9 mouse cellular contexts compared by ENCODE assay signal in the genomic region with DNA sequence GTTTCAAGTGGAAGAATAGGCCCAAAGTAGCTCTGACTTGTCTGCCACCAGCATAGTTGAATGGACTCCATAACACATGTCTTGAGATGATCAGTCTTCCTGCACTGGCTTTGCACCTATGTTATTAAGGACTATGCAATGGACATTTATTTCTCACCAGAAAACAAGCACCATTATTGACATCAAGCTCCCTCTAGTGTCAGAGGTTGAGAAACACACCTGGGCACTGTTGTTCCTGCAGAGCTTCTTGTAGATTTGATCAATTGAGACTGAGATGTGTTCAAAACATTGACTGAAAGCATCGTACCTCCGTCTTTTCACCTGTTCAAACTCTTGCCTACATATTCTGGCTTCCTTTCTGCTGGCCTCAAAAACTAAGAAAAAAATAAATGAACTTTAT. TPM values are rescaled to one million over a fixed set of nuclear protein-coding genes. Genes with fewer than 3 reads are reported as not detected.
A peak's percentile ranks its signal among the peaks of the same experiment; 100 is the strongest.
DNase-seq lines count a peak whose midpoint lies in the region; ATAC-seq and TF ChIP-seq lines count a peak whose summit lies in the region.
"Had no signal": no experiment of that assay in that cellular context is flagged by ENCODE, and none has a peak within 500 bp of the region (broad histone marks: within the 10 kb centered on the region; RNA-seq: fewer than 3 reads in every experiment).

No protein-coding gene starts in this region.

- H3K4me1 ChIP-seq in forebrain, embryonic 10.5 days = no peaks in the 10 kb centered on the region
- no peaks in the 10 kb centered on the region for H3K4me1 ChIP-seq in forebrain, embryonic 16.5 days (replicated peaks; ENCODE audit: control insufficient read depth, insufficient read depth, low read length)
- H3K4me1 ChIP-seq in cerebellum, adult 2 months (ENCODE audit: control insufficient read depth, insufficient read depth, low read length) = no peaks in the 10 kb centered on the region
- H3K4me1 ChIP-seq in hindbrain, postnatal 0 days (ENCODE audit: insufficient read depth, low read length) = no peaks in the 10 kb centered on the region
- no peaks in the 10 kb centered on the region for H3K4me1 ChIP-seq in liver, postnatal 0 days (ENCODE audit: insufficient read depth)

- H3K9me3 ChIP-seq in forebrain, embryonic 10.5 days = no peaks in the 10 kb centered on the region
- no peaks in the 10 kb centered on the region for H3K9me3 ChIP-seq in forebrain, embryonic 16.5 days (ENCODE audit: control insufficient read depth, low read length)
- H3K9me3 ChIP-seq in hindbrain, postnatal 0 days (ENCODE audit: low read length) = no peaks in the 10 kb centered on the region
- H3K9me3 ChIP-seq in liver, postnatal 0 days (ENCODE audit: low read length) = no peaks in the 10 kb centered on the region

- no peak for TF ChIP-seq EP300 in liver, postnatal 0 days (IDR thresholded peaks at IDR 0.05; ENCODE audit: low read depth)

- H3K9ac ChIP-seq in forebrain, embryonic 16.5 days (replicated peaks; ENCODE audit: low read depth, low read length) = no peak overlapping the region
- H3K9ac ChIP-seq in hindbrain, postnatal 0 days (replicated peaks; ENCODE audit: low read length) = no peak overlapping the region
- H3K9ac ChIP-seq in liver, postnatal 0 days (replicated peaks) = no peak overlapping the region

- peak; percentile 31 for DNase-seq in forebrain, embryonic 10.5 days (ENCODE audit: extremely low spot score, low spot score)
- peak; percentile 7 for DNase-seq in ovary, adult 18-20 months (ENCODE audit: low spot score)
- no peak for DNase-seq in ovary, postnatal 10 days (ENCODE audit: low spot score)
- DNase-seq in cerebellum, adult 2 months = peak; percentile 37 to 57
- peak; percentile 81 for DNase-seq in hindbrain, postnatal 0 days (ENCODE audit: low spot score)
- DNase-seq in liver, postnatal 0 days = peak; percentile 27
- peak; percentile 53 for DNase-seq in thymus, postnatal 14 days

- TF ChIP-seq CTCF in cerebellum, adult 2 months (IDR thresholded peaks at IDR 0.05; ENCODE audit: borderline replicate concordance, insufficient read depth, low read depth, low read length) = peak; percentile 47; the same call in 1 of the 2 replicates
- TF ChIP-seq CTCF in hindbrain, postnatal 0 days (IDR thresholded peaks at IDR 0.05; ENCODE audit: low read depth) = peak; percentile 82
- TF ChIP-seq CTCF in liver, postnatal 0 days (IDR thresholded peaks at IDR 0.05; ENCODE audit: low read depth) = peak; percentile 84

- H3K4me3 ChIP-seq in forebrain, embryonic 10.5 days = no peak overlapping the region
- no peak overlapping the region for H3K4me3 ChIP-seq in forebrain, embryonic 16.5 days (replicated peaks; ENCODE audit: low read length)
- H3K4me3 ChIP-seq in cerebellum, adult 2 months (replicated peaks; ENCODE audit: insufficient read depth, low read depth, low read length) = no peak overlapping the region
- H3K4me3 ChIP-seq in hindbrain, postnatal 0 days (ENCODE audit: low read length) = no peak overlapping the region
- H3K4me3 ChIP-seq in liver, postnatal 0 days (ENCODE audit: low read depth, low read length) = no peak overlapping the region

- no peaks in the 10 kb centered on the region for H3K27me3 ChIP-seq in forebrain, embryonic 10.5 days (ENCODE audit: poor library complexity, severe bottlenecking)
- peaks cover 6% of the 10 kb centered on the region; the same call in 1 of the 2 replicates for H3K27me3 ChIP-seq in forebrain, embryonic 16.5 days (replicated peaks; ENCODE audit: control insufficient read depth, insufficient read depth, low read length)
- no peaks in the 10 kb centered on the region for H3K27me3 ChIP-seq in cerebellum, adult 2 months (ENCODE audit: control insufficient read depth, insufficient read depth, low read length)
- no peaks in the 10 kb centered on the region for H3K27me3 ChIP-seq in hindbrain, postnatal 0 days (ENCODE audit: insufficient read depth, low read length)
- no peaks in the 10 kb centered on the region for H3K27me3 ChIP-seq in liver, postnatal 0 days (ENCODE audit: insufficient read depth, low read length)

- no peak overlapping the region for H3K4me2 ChIP-seq in forebrain, embryonic 16.5 days (ENCODE audit: low read length)
- no peak overlapping the region for H3K4me2 ChIP-seq in hindbrain, postnatal 0 days (ENCODE audit: low read depth, low read length)
- H3K4me2 ChIP-seq in liver, postnatal 0 days (ENCODE audit: low read depth, low read length) = no peak overlapping the region

- ATAC-seq in forebrain, embryonic 16.5 days = no peak
- ATAC-seq in hindbrain, postnatal 0 days = no peak
- no peak for ATAC-seq in liver, postnatal 0 days

- no peaks in the 10 kb centered on the region for H3K36me3 ChIP-seq in forebrain, embryonic 10.5 days (replicated peaks)
- no peaks in the 10 kb centered on the region for H3K36me3 ChIP-seq in forebrain, embryonic 16.5 days (ENCODE audit: control insufficient read depth, insufficient read depth)
- H3K36me3 ChIP-seq in hindbrain, postnatal 0 days (ENCODE audit: insufficient read depth, low read length) = no peaks in the 10 kb centered on the region
- H3K36me3 ChIP-seq in liver, postnatal 0 days (replicated peaks; ENCODE audit: insufficient read depth, low read length) = no peaks in the 10 kb centered on the region

- no peak overlapping the region for H3K27ac ChIP-seq in forebrain, embryonic 10.5 days
- H3K27ac ChIP-seq in forebrain, embryonic 16.5 days (ENCODE audit: low read length) = no peak overlapping the region
- H3K27ac ChIP-seq in cerebellum, adult 2 months (ENCODE audit: insufficient read depth, low read length) = no peak overlapping the region
- H3K27ac ChIP-seq in hindbrain, postnatal 0 days = no peak overlapping the region
- no peak overlapping the region for H3K27ac ChIP-seq in liver, postnatal 0 days (ENCODE audit: low read depth)

- WGBS in forebrain, embryonic 10.5 days = 44% methylated on average over 2 of the region's 2 CpGs
- 36% methylated on average over 2 of the region's 2 CpGs for WGBS in forebrain, embryonic 16.5 days
- 19% methylated on average over 2 of the region's 2 CpGs for WGBS in cerebellum, adult 2 months
- WGBS in hindbrain, postnatal 0 days = 34% methylated on average over 2 of the region's 2 CpGs
- WGBS in liver, postnatal 0 days (ENCODE audit: insufficient replicate concordance) = 13% methylated on average over 2 of the region's 2 CpGs

- TF ChIP-seq POLR2A in cerebellum, adult 2 months (IDR thresholded peaks at IDR 0.05; ENCODE audit: borderline replicate concordance, insufficient read depth, low read length) = no peak

RNA-seq across cellular contexts. Expression of gene Fam118a, which starts 41.8 kb away (rescaled TPM):
- polyA plus RNA-seq in forebrain, embryonic 10.5 days (2016; fragmentation: Nextera tagmentation; extraction: Ambion mirVana) = 31.0 and 31.1 TPM in 2 replicates
- 35.3 and 38.9 TPM in 2 replicates for polyA plus RNA-seq in forebrain, embryonic 16.5 days (2015; fragmentation: Nextera tagmentation; extraction: Ambion mirVana)
- polyA plus RNA-seq in cerebellum, adult 2 months (2012; rRNA removed) = 17.1 and 17.4 TPM in 2 replicates
- 16.0 and 18.2 TPM in 2 replicates for total RNA-seq in hindbrain, postnatal 0 days (2014; rRNA removed)
- polyA plus RNA-seq in hindbrain, postnatal 0 days (2015; fragmentation: Nextera tagmentation; extraction: Ambion mirVana) = 29.0 and 30.3 TPM in 2 replicates
- 2.9 and 4.2 TPM in 2 replicates for polyA plus RNA-seq in liver, postnatal 0 days (2015; fragmentation: Nextera tagmentation; extraction: Ambion mirVana)

RNA-seq across cellular contexts. Expression of gene Upk3a, which starts 53.6 kb away (rescaled TPM):
- polyA plus RNA-seq in forebrain, embryonic 10.5 days (2016; fragmentation: Nextera tagmentation; extraction: Ambion mirVana) = not detected in 2 replicates
- polyA plus RNA-seq in forebrain, embryonic 16.5 days (2015; fragmentation: Nextera tagmentation; extraction: Ambion mirVana) = 0.83 and 1.1 TPM in 2 replicates
- 0.20 and 0.22 TPM in 2 replicates for polyA plus RNA-seq in cerebellum, adult 2 months (2012; rRNA removed)
- 1.0 and 6.5 TPM in 2 replicates for total RNA-seq in hindbrain, postnatal 0 days (2014; rRNA removed)
- polyA plus RNA-seq in hindbrain, postnatal 0 days (2015; fragmentation: Nextera tagmentation; extraction: Ambion mirVana) = 2.2 and 2.6 TPM in 2 replicates
- not detected in 2 replicates for polyA plus RNA-seq in liver, postnatal 0 days (2015; fragmentation: Nextera tagmentation; extraction: Ambion mirVana)
- total RNA-seq: left cerebral cortex, postnatal 36 days had no signal
